Mouse (Mus musculus) embryonic facial prominence, embryonic 15.5 days (tissue): ENCODE data around the gene 9530077C05Rik. TPM values are rescaled to one million over a fixed set of nuclear protein-coding genes. Genes with fewer than 3 reads are reported as not detected.

Experiments
- ATAC-seq: fragments of 200-750 bp; cut with Nextera tagmentation; 2 replicates; pipeline ENCODE4 v1.8.0; 2017; ENCODE audit warnings: low read depth, moderate TSS enrichment; ENCODE audit not compliant: insufficient number of reproducible peaks, low FRiP score, low TSS enrichment
- H3K27ac ChIP-seq: fragments of 300-500 bp; sonication (generic); replicated peaks from 2 replicates; pipeline ENCODE4 v1.5.1; 2015; ENCODE audit warnings: mild to moderate bottlenecking, inconsistent platforms
- H3K27me3 ChIP-seq: fragments of 300-500 bp; sonication (generic); 2 replicates; pipeline ENCODE4 v1.6.1; 2015; ENCODE audit warnings: inconsistent platforms
- H3K36me3 ChIP-seq: fragments of 300-500 bp; sonication (generic); 2 replicates; pipeline ENCODE4 v1.6.1; 2015; ENCODE audit warnings: mild to moderate bottlenecking, inconsistent platforms
- H3K4me1 ChIP-seq: fragments of 300-500 bp; sonication (generic); 2 replicates; pipeline ENCODE4 v1.6.1; 2015; ENCODE audit warnings: inconsistent platforms
- H3K4me2 ChIP-seq: fragments of 300-500 bp; sonication (generic); replicated peaks from 2 replicates; pipeline ENCODE4 v1.6.1; 2015; ENCODE audit warnings: mild to moderate bottlenecking, inconsistent platforms
- H3K4me3 ChIP-seq: fragments of 300-500 bp; sonication (generic); replicated peaks from 2 replicates; pipeline ENCODE4 v1.5.1; 2015; ENCODE audit warnings: mild to moderate bottlenecking, inconsistent platforms
- H3K9ac ChIP-seq: fragments of 300-500 bp; sonication (generic); 2 replicates; pipeline ENCODE4 v1.6.1; 2015; ENCODE audit warnings: inconsistent platforms
- H3K9me3 ChIP-seq: fragments of 300-500 bp; sonication (generic); replicated peaks from 2 replicates; pipeline ENCODE4 v1.6.1; 2016; ENCODE audit warnings: inconsistent platforms
- WGBS: fragments of 180-500 bp; shearing (Covaris S2); methylation state at CpG from one replicate; pipeline ENCODE4 v1.1.7; 2015; 5-methylcytosine and 5-hydroxymethylcytosine counted together
- polyA plus RNA-seq: library from polyadenylated mRNA; unstranded; fragments of >200 nt; fragmentation: Nextera tagmentation; extraction: Ambion mirVana; gene quantifications from 2 replicates; pipeline ENCODE4 v1.2.1, GENCODE M21; 2015

9530077C05Rik gene
- polyA plus RNA-seq, 1 experiment from 2014 or later = 7.4 TPM

- H3K9me3 ChIP-seq = no peaks in the 10 kb centered on the region
- WGBS = 85% methylated on average over 3 of the region's 3 CpGs
- H3K36me3 ChIP-seq = no peaks in the 10 kb centered on the region
- H3K4me1 ChIP-seq = no peaks in the 10 kb centered on the region
- H3K4me2 ChIP-seq = no peak overlapping the region
- no peak for ATAC-seq
- no peak overlapping the region for H3K27ac ChIP-seq
- H3K4me3 ChIP-seq = no peak overlapping the region
- H3K9ac ChIP-seq = no peak overlapping the region
- no peaks in the 10 kb centered on the region for H3K27me3 ChIP-seq
Observed at GRCm38 (mm10) chr9:22419877-22420276, 8.6 kb downstream of the 9530077C05Rik start.

- H3K4me1 ChIP-seq = no peaks in the 10 kb centered on the region
- no peak overlapping the region for H3K27ac ChIP-seq
- no peaks in the 10 kb centered on the region for H3K9me3 ChIP-seq
- no peak overlapping the region for H3K4me2 ChIP-seq
- H3K9ac ChIP-seq = no peak overlapping the region
- ATAC-seq = no peak
- WGBS = 45% methylated on average over 7 of the region's 7 CpGs
- no peaks in the 10 kb centered on the region for H3K27me3 ChIP-seq
- no peaks in the 10 kb centered on the region for H3K36me3 ChIP-seq
- no peak overlapping the region for H3K4me3 ChIP-seq
Observed at GRCm38 (mm10) chr9:22420491-22420890, 9.2 kb downstream of the 9530077C05Rik start.

- Histone ChIP-seq H3K4me3 (no peak overlapping the region), H3K4me2 (no peak overlapping the region), H3K36me3 (no peaks in the 10 kb centered on the region), H3K9me3 (no peaks in the 10 kb centered on the region), H3K4me1 (no peaks in the 10 kb centered on the region), H3K9ac (no peak overlapping the region), H3K27ac (no peak overlapping the region), H3K27me3 (no peaks in the 10 kb centered on the region)
- ATAC-seq = no peak
- WGBS = 47% methylated on average over 1 of the region's 1 CpGs
Observed at GRCm38 (mm10) chr9:22422559-22422958, 11.2 kb downstream of the 9530077C05Rik start.

GRCm38 (mm10) chr9:22423507-22423906 lies 12.2 kb downstream of the 9530077C05Rik start:
- WGBS = 67% methylated on average over 1 of the region's 1 CpGs
- no peaks in the 10 kb centered on the region for H3K27me3 ChIP-seq
- no peak overlapping the region for H3K4me3 ChIP-seq
- ATAC-seq = no peak
- no peak overlapping the region for H3K27ac ChIP-seq
- H3K4me2 ChIP-seq = no peak overlapping the region
- 0 out of 2 replicates have a peak, but pooled peaks cover 2% of the 10 kb centered on the region for H3K4me1 ChIP-seq
- H3K36me3 ChIP-seq = no peaks in the 10 kb centered on the region
- no peaks in the 10 kb centered on the region for H3K9me3 ChIP-seq
- H3K9ac ChIP-seq = no peak overlapping the region

- WGBS = 71% methylated on average over 10 of the region's 10 CpGs
- Histone ChIP-seq H3K4me2 (no peak overlapping the region), H3K36me3 (no peaks in the 10 kb centered on the region), H3K27me3 (no peaks in the 10 kb centered on the region), H3K4me3 (no peak overlapping the region), H3K9ac (no peak overlapping the region), H3K9me3 (no peaks in the 10 kb centered on the region), H3K4me1 (0 out of 2 replicates have a peak, but pooled peaks cover 8% of the 10 kb centered on the region), H3K27ac (no peak overlapping the region)
- ATAC-seq = no peak
Observed at GRCm38 (mm10) chr9:22424196-22424595, 12.9 kb downstream of the 9530077C05Rik start.

- no peak for ATAC-seq
- Histone ChIP-seq H3K27me3 (no peaks in the 10 kb centered on the region), H3K4me3 (no peak overlapping the region), H3K9ac (no peak overlapping the region), H3K4me1 (peaks cover 8% of the 10 kb centered on the region; the same call in 1 of the 2 replicates), H3K36me3 (no peaks in the 10 kb centered on the region), H3K4me2 (no peak overlapping the region), H3K27ac (no peak overlapping the region), H3K9me3 (no peaks in the 10 kb centered on the region)
- 90% methylated on average over 4 of the region's 4 CpGs for WGBS
Observed at GRCm38 (mm10) chr9:22424719-22425118, 13.4 kb downstream of the 9530077C05Rik start.

GRCm38 (mm10) chr9:22428028-22428665 lies 16.8 kb downstream of the 9530077C05Rik start:
- Histone ChIP-seq H3K36me3 (no peaks in the 10 kb centered on the region), H3K4me2 (no peak overlapping the region), H3K27me3 (no peaks in the 10 kb centered on the region), H3K9ac (no peak overlapping the region), H3K9me3 (no peaks in the 10 kb centered on the region), H3K27ac (no peak overlapping the region), H3K4me1 (peaks cover 18% of the 10 kb centered on the region), H3K4me3 (no peak overlapping the region)
- WGBS = 41% methylated on average over 4 of the region's 4 CpGs
- ATAC-seq = no peak

- ATAC-seq = no peak
- 71% methylated on average over 14 of the region's 14 CpGs for WGBS
- no peak overlapping the region for H3K27ac ChIP-seq
- H3K4me2 ChIP-seq = no peak overlapping the region
- H3K4me3 ChIP-seq = no peak overlapping the region
- no peaks in the 10 kb centered on the region for H3K27me3 ChIP-seq
- no peaks in the 10 kb centered on the region for H3K9me3 ChIP-seq
- no peaks in the 10 kb centered on the region for H3K36me3 ChIP-seq
- H3K9ac ChIP-seq = no peak overlapping the region
- H3K4me1 ChIP-seq = peaks cover 18% of the 10 kb centered on the region
Observed at GRCm38 (mm10) chr9:22428666-22429410, 17.5 kb downstream of the 9530077C05Rik start.

GRCm38 (mm10) chr9:22429533-22430241 lies 18.4 kb downstream of the 9530077C05Rik start:
- Histone ChIP-seq H3K27ac (no peak overlapping the region), H3K4me2 (peak overlapping the region; percentile 34), H3K9me3 (no peaks in the 10 kb centered on the region), H3K27me3 (no peaks in the 10 kb centered on the region), H3K9ac (no peak overlapping the region), H3K36me3 (no peaks in the 10 kb centered on the region), H3K4me1 (peaks cover 18% of the 10 kb centered on the region), H3K4me3 (no peak overlapping the region)
- 29% methylated on average over 15 of the region's 15 CpGs for WGBS
- ATAC-seq = no peak

GRCm38 (mm10) chr9:22430315-22430840 lies 19.1 kb downstream of the 9530077C05Rik start:
- H3K27ac ChIP-seq = no peak overlapping the region

GRCm38 (mm10) chr9:22433221-22433620 lies 21.9 kb downstream of the 9530077C05Rik start:
- Histone ChIP-seq H3K36me3 (peaks cover 5% of the 10 kb centered on the region; the same call in 1 of the 2 replicates), H3K27me3 (no peaks in the 10 kb centered on the region), H3K27ac (no peak overlapping the region), H3K9me3 (no peaks in the 10 kb centered on the region), H3K4me2 (no peak overlapping the region), H3K4me3 (no peak overlapping the region), H3K4me1 (peaks cover 18% of the 10 kb centered on the region), H3K9ac (no peak overlapping the region)
- WGBS = 85% methylated on average over 2 of the region's 2 CpGs
- ATAC-seq = no peak

More at GRCm38 (mm10) chr9:22430315-22430840, 19.1 kb downstream of the 9530077C05Rik start:
- ATAC-seq = no peak
- 17% methylated on average over 5 of the region's 5 CpGs for WGBS
- Histone ChIP-seq H3K9ac (no peak overlapping the region), H3K9me3 (no peaks in the 10 kb centered on the region), H3K4me2 (peak overlapping the region; percentile 34; the same call in 1 of the 2 replicates), H3K4me3 (no peak overlapping the region), H3K36me3 (peaks cover 5% of the 10 kb centered on the region; the same call in 1 of the 2 replicates), H3K4me1 (peaks cover 18% of the 10 kb centered on the region), H3K27me3 (no peaks in the 10 kb centered on the region)
